ENCODE assay signal across 35 mouse cellular contexts in genomic region chr4:120200551-120201266, GRCm38 (mm10). TPM values are rescaled to one million over a fixed set of nuclear protein-coding genes. Genes with fewer than 3 reads are reported as not detected.
DNase-seq lines count a peak whose midpoint lies in the region; ATAC-seq and TF ChIP-seq lines count a peak whose summit lies in the region.
"Had no signal": no experiment of that assay in that cellular context is flagged by ENCODE, and none has a peak within 500 bp of the region (broad histone marks: within the 10 kb centered on the region; RNA-seq: fewer than 3 reads in every experiment).

No protein-coding gene starts in this region.

- intact Hi-C loops in gastrocnemius, adult 2 months (cut with DNase I) = no loop called here
- intact Hi-C loops in gastrocnemius, postnatal 36 days (cut with DNase I) = no loop called here

- TF ChIP-seq CTCF in gastrocnemius, adult 2 months (IDR thresholded peaks at IDR 0.05) = no peak
- no peak for TF ChIP-seq CTCF in hindbrain, postnatal 0 days (IDR thresholded peaks at IDR 0.05; ENCODE audit: low read depth)

- H3K9ac ChIP-seq in hindbrain, postnatal 0 days (replicated peaks; ENCODE audit: low read length) = no peak overlapping the region
- H3K9ac ChIP-seq in hindbrain, embryonic 13.5 days = no peak overlapping the region
- H3K9ac ChIP-seq in limb, embryonic 11.5 days (ENCODE audit: low read length) = no peak overlapping the region
- H3K9ac ChIP-seq: forebrain, embryonic 15.5 days; limb, embryonic 15.5 days; liver, embryonic 13.5 days; neural tube, embryonic 13.5 days had no signal

- peak; percentile 69 for DNase-seq in gastrocnemius, adult 2 months
- no peak for DNase-seq in gastrocnemius, postnatal 36 days
- no peak for DNase-seq in hindbrain, postnatal 0 days (ENCODE audit: low spot score)
- DNase-seq in retina, postnatal 1 day = peak; percentile 34
- DNase-seq in retina, embryonic 14.5 days (ENCODE audit: low spot score) = no peak
- DNase-seq in limb, embryonic 11.5 days (ENCODE audit: low spot score) = peak; percentile 47
- DNase-seq in testis, postnatal 14 days (ENCODE audit: low spot score) = no peak
- DNase-seq: adrenal gland, postnatal 36 days; B cell, adult 2 months; cerebellum, adult 11 months; cerebellum, adult 9-10 months; heart, adult 18-20 months; heart, postnatal 36 days; kidney, adult 11 months; kidney, postnatal 14 days; liver, embryonic 13.5 days; lung, adult 18-20 months; lung, postnatal 4 days; right cerebral cortex, postnatal 14 days had no signal

- H3K36me3 ChIP-seq in hindbrain, postnatal 0 days (ENCODE audit: insufficient read depth, low read length) = no peaks in the 10 kb centered on the region
- no peaks in the 10 kb centered on the region for H3K36me3 ChIP-seq in hindbrain, embryonic 13.5 days
- H3K36me3 ChIP-seq in limb, embryonic 11.5 days (ENCODE audit: control insufficient read depth, insufficient read depth, low read length) = no peaks in the 10 kb centered on the region
- H3K36me3 ChIP-seq: forebrain, embryonic 15.5 days; limb, embryonic 15.5 days; liver, embryonic 13.5 days; neural tube, embryonic 13.5 days had no signal

- H3K27me3 ChIP-seq in hindbrain, postnatal 0 days (ENCODE audit: insufficient read depth, low read length) = no peaks in the 10 kb centered on the region
- no peaks in the 10 kb centered on the region for H3K27me3 ChIP-seq in hindbrain, embryonic 13.5 days
- no peaks in the 10 kb centered on the region for H3K27me3 ChIP-seq in limb, embryonic 11.5 days (ENCODE audit: control insufficient read depth, insufficient read depth, low read length)
- H3K27me3 ChIP-seq: forebrain, embryonic 15.5 days; limb, embryonic 15.5 days; liver, embryonic 13.5 days; neural tube, embryonic 13.5 days had no signal

- peak; percentile 44 for ATAC-seq in hindbrain, postnatal 0 days
- no peak for ATAC-seq in hindbrain, embryonic 13.5 days (ENCODE audit: low FRiP score)
- no peak; the same call in 1 of the 2 replicates for ATAC-seq in limb, embryonic 11.5 days (ENCODE audit: insufficient number of reproducible peaks, low FRiP score, low TSS enrichment, low read depth)
- ATAC-seq: forebrain, embryonic 15.5 days; inflammation-experienced regulatory T-cells, adult 6 months; lung, postnatal 0 days had no signal

- 57% methylated on average over 7 of the region's 7 CpGs for WGBS in hindbrain, postnatal 0 days
- WGBS in hindbrain, embryonic 13.5 days = 74% methylated on average over 7 of the region's 7 CpGs
- 74% methylated on average over 7 of the region's 7 CpGs for WGBS in limb, embryonic 11.5 days

- no peak overlapping the region for H3K4me3 ChIP-seq in gastrocnemius, adult 2 months
- no peak overlapping the region for H3K4me3 ChIP-seq in hindbrain, postnatal 0 days (ENCODE audit: low read length)
- no peak overlapping the region for H3K4me3 ChIP-seq in hindbrain, embryonic 13.5 days
- H3K4me3 ChIP-seq in limb, embryonic 11.5 days (ENCODE audit: low read depth, low read length) = no peak overlapping the region
- H3K4me3 ChIP-seq: forebrain, embryonic 15.5 days; left cerebral cortex, adult 2 months; limb, embryonic 15.5 days; liver, embryonic 13.5 days; megakaryocyte, embryonic 14.5 days; neural tube, embryonic 13.5 days had no signal

- H3K4me1 ChIP-seq in hindbrain, postnatal 0 days (ENCODE audit: insufficient read depth, low read length) = no peaks in the 10 kb centered on the region
- H3K4me1 ChIP-seq in hindbrain, embryonic 13.5 days (replicated peaks) = peaks cover 31% of the 10 kb centered on the region
- H3K4me1 ChIP-seq in limb, embryonic 11.5 days (ENCODE audit: control insufficient read depth, insufficient read depth, low read length) = peaks cover 3% of the 10 kb centered on the region; the same call in 1 of the 2 replicates

- H3K9me3 ChIP-seq in hindbrain, postnatal 0 days (ENCODE audit: low read length) = no peaks in the 10 kb centered on the region
- H3K9me3 ChIP-seq in hindbrain, embryonic 13.5 days = no peaks in the 10 kb centered on the region
- H3K9me3 ChIP-seq in limb, embryonic 11.5 days (ENCODE audit: control insufficient read depth, low read length) = no peaks in the 10 kb centered on the region
- H3K9me3 ChIP-seq: forebrain, embryonic 15.5 days; limb, embryonic 15.5 days; liver, embryonic 13.5 days; megakaryocyte, embryonic 14.5 days; neural tube, embryonic 13.5 days had no signal

- H3K27ac ChIP-seq in gastrocnemius, adult 2 months = no peak overlapping the region
- no peak overlapping the region for H3K27ac ChIP-seq in hindbrain, postnatal 0 days
- H3K27ac ChIP-seq in hindbrain, embryonic 13.5 days = no peak overlapping the region
- H3K27ac ChIP-seq in limb, embryonic 11.5 days (replicated peaks; ENCODE audit: low read depth, low read length) = no peak overlapping the region
- H3K27ac ChIP-seq: forebrain, embryonic 15.5 days; left cerebral cortex, adult 2 months; limb, embryonic 15.5 days; liver, embryonic 13.5 days; neural tube, embryonic 13.5 days had no signal

- H3K4me2 ChIP-seq in hindbrain, postnatal 0 days (ENCODE audit: low read depth, low read length) = no peak overlapping the region
- no peak overlapping the region for H3K4me2 ChIP-seq in hindbrain, embryonic 13.5 days
- no peak overlapping the region for H3K4me2 ChIP-seq in limb, embryonic 11.5 days (ENCODE audit: low read depth, severe bottlenecking)
- H3K4me2 ChIP-seq: forebrain, embryonic 15.5 days; heart, embryonic 11.5 days; limb, embryonic 15.5 days; liver, embryonic 13.5 days; neural tube, embryonic 13.5 days had no signal

RNA-seq across cellular contexts. Expression of gene Edn2, which starts 39.7 kb away (rescaled TPM):
- total RNA-seq in gastrocnemius, adult 2 months (2021) = not detected
- not detected for total RNA-seq in gastrocnemius, postnatal 36 days (2021)
- total RNA-seq in hindbrain, postnatal 0 days (2014; rRNA removed) = 0.94 TPM in 1 of 2 replicates, not detected in the other
- 0.25 and 0.32 TPM in 2 replicates for polyA plus RNA-seq in hindbrain, postnatal 0 days (2015; fragmentation: Nextera tagmentation; extraction: Ambion mirVana)
- polyA plus RNA-seq in hindbrain, embryonic 13.5 days (2015; fragmentation: Nextera tagmentation; extraction: Ambion mirVana) = 0.12 TPM in 1 of 2 replicates, not detected in the other
- polyA plus RNA-seq in limb, embryonic 11.5 days (2014; fragmentation: Nextera tagmentation; extraction: Ambion mirVana) = 0.13 TPM in 1 of 2 replicates, not detected in the other
- total RNA-seq: adrenal gland, postnatal 36 days; common myeloid progenitor, adult 5-6 weeks; gastrocnemius, adult 8-10 months; heart, adult 18-20 months; heart, postnatal 36 days; layer of hippocampus, adult 18-20 months; layer of hippocampus, postnatal 10 days; left cerebral cortex, adult 2 months; left cerebral cortex, postnatal 25 days had no signal
- polyA plus RNA-seq: inflammation-experienced regulatory T-cells, adult 6 months; kidney, embryonic 14.5 days; testis, adult 2 months had no signal

Comparison
In these comparisons a context has a peak if more than half of its experiments do, and no peak if none do; other contexts are left out.
1. DNase-seq: peak in gastrocnemius, adult 2 months (single experiment), retina, postnatal 1 day (single experiment) and limb, embryonic 11.5 days (single experiment); none in gastrocnemius, postnatal 36 days (0 of 2), hindbrain, postnatal 0 days (single experiment), retina, embryonic 14.5 days (single experiment) and testis, postnatal 14 days (single experiment).